Mouse (Mus musculus): ENCODE measurements around the gene Aebp2. TPM values are rescaled to one million over a fixed set of nuclear protein-coding genes. Genes with fewer than 3 reads are reported as not detected.
"Not testable (repeated sequence)": the region's sequence is repeated elsewhere in the genome, so short reads cannot be mapped to it uniquely, and the experiment has no call there.

Aebp2 gene
- polyA plus RNA-seq, 1 experiment = 46.1 TPM

DNA sequence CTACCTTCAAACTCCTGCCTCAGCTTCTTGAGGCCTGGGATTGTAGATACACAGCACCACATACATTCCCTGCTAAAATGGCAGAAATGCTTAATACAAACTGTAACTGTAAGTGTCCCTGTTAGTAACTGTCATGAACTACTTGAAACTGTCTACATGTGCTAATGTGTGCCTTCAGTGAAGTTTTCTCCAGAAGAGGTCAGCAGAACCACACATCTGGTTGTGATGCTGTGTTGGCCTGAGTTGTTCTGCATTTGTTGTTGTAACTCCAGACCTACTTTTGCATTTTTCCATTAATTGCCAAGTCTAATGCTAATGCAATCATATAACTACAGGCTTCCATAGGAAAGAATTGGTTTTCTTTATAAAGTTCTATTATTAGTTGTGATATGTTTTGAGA lies 23.5 kb downstream of the Aebp2 start:
- Histone ChIP-seq H3K4me1 (ENCODE audit: control insufficient read depth, insufficient read depth, low read length) (no peaks in the 10 kb centered on the region), H3K27ac (ENCODE audit: insufficient read depth, low read depth, low read length) (no peak overlapping the region), H3K4me3 (ENCODE audit: insufficient read depth, low read length) (no peak overlapping the region)
- TF ChIP-seq CTCF (IDR thresholded peaks at IDR 0.05; ENCODE audit: low read depth, low read length) (no peak), POLR2A (IDR thresholded peaks at IDR 0.05; ENCODE audit: borderline replicate concordance, low read depth, low read length) (no peak)

DNA sequence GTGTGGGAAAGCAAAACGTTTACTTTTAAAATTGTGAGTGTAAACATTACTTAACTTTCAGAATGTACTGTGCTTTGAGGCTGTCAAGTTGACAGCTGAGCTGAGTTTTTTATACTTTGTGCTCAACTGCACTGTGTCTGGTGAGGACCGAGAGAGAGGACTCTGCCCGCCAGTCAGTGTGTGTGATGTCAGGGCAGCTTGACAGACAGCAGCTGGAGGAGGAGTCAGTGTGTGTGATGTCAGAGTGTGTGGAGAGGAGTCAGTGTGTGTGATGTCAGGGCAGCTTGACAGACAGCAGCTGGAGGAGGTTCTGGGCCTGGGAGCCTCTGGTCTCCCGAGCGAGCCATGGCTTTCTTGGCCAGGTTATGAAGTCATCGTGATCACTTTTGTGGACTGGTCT lies 24.4 kb downstream of the Aebp2 start:
- no peak for TF ChIP-seq CTCF (IDR thresholded peaks at IDR 0.05; ENCODE audit: low read depth, low read length)
- no peak for TF ChIP-seq POLR2A (IDR thresholded peaks at IDR 0.05; ENCODE audit: borderline replicate concordance, low read depth, low read length)
- Histone ChIP-seq H3K4me1 (ENCODE audit: control insufficient read depth, insufficient read depth, low read length) (no peaks in the 10 kb centered on the region), H3K27ac (ENCODE audit: insufficient read depth, low read depth, low read length) (no peak overlapping the region), H3K4me3 (ENCODE audit: insufficient read depth, low read length) (no peak overlapping the region)

DNA sequence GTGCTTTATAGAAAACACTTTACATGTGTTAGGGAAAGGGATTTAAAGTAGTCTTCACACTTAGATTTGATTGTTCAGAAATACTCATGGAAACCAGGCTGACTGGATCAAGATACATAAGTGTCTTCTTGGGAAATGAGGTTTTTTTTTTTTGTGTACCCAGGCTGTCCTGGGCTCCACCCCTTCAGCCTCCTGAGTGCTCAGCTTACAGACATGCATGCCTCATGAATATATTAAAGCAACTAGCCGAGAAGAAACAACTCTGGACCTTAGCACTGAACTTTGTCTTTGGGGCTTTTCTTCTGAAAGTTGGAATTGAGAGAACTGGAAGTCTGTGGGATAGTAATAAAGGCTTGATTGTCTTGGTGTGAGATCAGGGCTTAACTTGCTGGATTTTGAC lies 27.3 kb downstream of the Aebp2 start:
- Histone ChIP-seq H3K27ac (ENCODE audit: insufficient read depth, low read depth, low read length) (no peak overlapping the region), H3K4me3 (ENCODE audit: insufficient read depth, low read length) (no peak overlapping the region), H3K4me1 (ENCODE audit: control insufficient read depth, insufficient read depth, low read length) (no peaks in the 10 kb centered on the region)
- no peak for TF ChIP-seq POLR2A (IDR thresholded peaks at IDR 0.05; ENCODE audit: borderline replicate concordance, low read depth, low read length)
- no peak for TF ChIP-seq CTCF (IDR thresholded peaks at IDR 0.05; ENCODE audit: low read depth, low read length)

DNA sequence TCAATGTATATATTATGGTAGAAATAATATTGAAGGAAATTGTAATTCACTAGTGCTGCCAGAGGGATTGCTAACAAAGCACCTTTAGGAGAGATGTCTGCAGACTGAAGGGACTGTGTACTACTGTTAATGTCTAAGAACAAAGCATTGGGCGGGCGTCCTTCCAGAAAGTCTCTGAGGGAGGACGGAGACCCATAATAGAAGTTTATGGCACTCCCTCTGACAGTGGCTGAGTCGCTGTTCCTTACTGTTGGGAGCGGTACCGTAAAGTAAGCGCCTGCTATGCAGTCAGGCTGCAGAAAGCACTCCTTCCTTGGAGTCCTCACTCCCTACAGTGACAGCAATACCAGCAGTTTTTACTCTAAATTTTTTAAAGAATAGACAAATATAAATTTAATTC lies 29.5 kb downstream of the Aebp2 start:
- no peaks in the 10 kb centered on the region for H3K4me1 ChIP-seq (ENCODE audit: control insufficient read depth, insufficient read depth, low read length)
- no peak overlapping the region for H3K27ac ChIP-seq (ENCODE audit: insufficient read depth, low read depth, low read length)
- TF ChIP-seq POLR2A (IDR thresholded peaks at IDR 0.05; ENCODE audit: borderline replicate concordance, low read depth, low read length) = no peak
- no peak for TF ChIP-seq CTCF (IDR thresholded peaks at IDR 0.05; ENCODE audit: low read depth, low read length)
- H3K4me3 ChIP-seq (ENCODE audit: insufficient read depth, low read length) = no peak overlapping the region

DNA sequence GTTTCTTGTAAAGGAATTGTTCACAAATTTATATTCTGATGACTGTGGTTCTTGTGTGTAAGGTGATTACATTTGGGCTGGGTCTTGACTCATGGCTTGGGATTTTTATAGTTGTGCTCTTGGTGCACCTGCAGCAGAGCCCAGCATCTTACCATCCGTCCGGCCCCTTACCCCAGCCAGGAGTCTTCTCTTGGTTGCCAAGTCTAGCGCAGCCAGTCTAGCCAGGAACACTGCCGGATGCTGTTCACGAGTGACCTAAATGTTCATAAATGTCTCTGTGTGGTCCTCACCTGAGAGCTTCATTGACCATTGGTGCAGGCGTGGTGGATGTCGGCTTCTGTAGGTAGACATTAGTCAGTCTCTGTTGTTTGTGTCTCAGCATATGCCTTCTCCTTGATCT lies 33.0 kb downstream of the Aebp2 start:
- TF ChIP-seq CTCF (IDR thresholded peaks at IDR 0.05; ENCODE audit: low read depth, low read length) = no peak
- no peak overlapping the region for H3K4me3 ChIP-seq (ENCODE audit: insufficient read depth, low read length)
- no peak overlapping the region for H3K27ac ChIP-seq (ENCODE audit: insufficient read depth, low read depth, low read length)
- H3K4me1 ChIP-seq (ENCODE audit: control insufficient read depth, insufficient read depth, low read length) = peaks cover under 1% of the 10 kb centered on the region

GRCm38 (mm10) chr6:140656991-140657390 lies 34.5 kb downstream of the Aebp2 start:
- Histone ChIP-seq H3K4me1 (ENCODE audit: control insufficient read depth, insufficient read depth, low read length) (peaks cover 11% of the 10 kb centered on the region), H3K27ac (ENCODE audit: insufficient read depth, low read depth, low read length) (no peak overlapping the region), H3K4me3 (ENCODE audit: insufficient read depth, low read length) (no peak overlapping the region)
- TF ChIP-seq CTCF (IDR thresholded peaks at IDR 0.05; ENCODE audit: low read depth, low read length) (no peak), POLR2A (IDR thresholded peaks at IDR 0.05; ENCODE audit: borderline replicate concordance, low read depth, low read length) (no peak)

GRCm38 (mm10) chr6:140657920-140658522 lies 35.6 kb downstream of the Aebp2 start:
- TF ChIP-seq POLR2A (IDR thresholded peaks at IDR 0.05; ENCODE audit: borderline replicate concordance, low read depth, low read length) (no peak), CTCF (IDR thresholded peaks at IDR 0.05; ENCODE audit: low read depth, low read length) (no peak)
- Histone ChIP-seq H3K4me1 (ENCODE audit: control insufficient read depth, insufficient read depth, low read length) (peaks cover 13% of the 10 kb centered on the region), H3K27ac (ENCODE audit: insufficient read depth, low read depth, low read length) (no peak overlapping the region)

GRCm38 (mm10) chr6:140661111-140661510 lies 38.6 kb downstream of the Aebp2 start:
- H3K27ac ChIP-seq (ENCODE audit: insufficient read depth, low read depth, low read length) = no peak overlapping the region
- H3K4me3 ChIP-seq (ENCODE audit: insufficient read depth, low read length) = no peak overlapping the region

More at GRCm38 (mm10) chr6:140657920-140658522, 35.6 kb downstream of the Aebp2 start:
- no peak overlapping the region for H3K4me3 ChIP-seq (ENCODE audit: insufficient read depth, low read length)

DNA sequence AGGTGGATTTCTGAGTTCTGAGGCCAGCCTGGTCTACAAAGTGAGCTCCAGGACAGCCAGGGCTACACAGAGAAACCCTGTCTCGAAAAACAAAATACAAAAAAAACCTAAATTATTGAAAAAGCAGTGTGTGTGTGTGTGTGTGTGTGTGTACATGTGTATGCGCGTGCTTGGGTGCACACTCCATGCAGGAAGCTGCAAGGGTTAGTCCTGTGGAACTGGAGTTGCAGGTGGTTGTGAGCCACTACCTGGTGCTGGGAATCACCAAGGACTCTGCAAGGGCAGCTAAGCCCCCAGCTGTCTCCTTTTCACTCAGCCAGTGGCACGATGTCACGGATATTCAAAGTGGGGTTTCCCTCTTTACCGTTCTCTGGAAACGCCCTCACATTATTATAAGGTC lies 39.3 kb downstream of the Aebp2 start:
- H3K27ac ChIP-seq (ENCODE audit: insufficient read depth, low read depth, low read length) = no peak overlapping the region
- no peak overlapping the region for H3K4me3 ChIP-seq (ENCODE audit: insufficient read depth, low read length)
- peaks cover 41% of the 10 kb centered on the region for H3K4me1 ChIP-seq (ENCODE audit: control insufficient read depth, insufficient read depth, low read length)
- no peak for TF ChIP-seq CTCF (IDR thresholded peaks at IDR 0.05; ENCODE audit: low read depth, low read length)
- TF ChIP-seq POLR2A (IDR thresholded peaks at IDR 0.05; ENCODE audit: borderline replicate concordance, low read depth, low read length) = no peak

More at GRCm38 (mm10) chr6:140661111-140661510, 38.6 kb downstream of the Aebp2 start:
- TF ChIP-seq POLR2A (IDR thresholded peaks at IDR 0.05; ENCODE audit: borderline replicate concordance, low read depth, low read length) (no peak), CTCF (IDR thresholded peaks at IDR 0.05; ENCODE audit: low read depth, low read length) (no peak)
- peaks cover 34% of the 10 kb centered on the region for H3K4me1 ChIP-seq (ENCODE audit: control insufficient read depth, insufficient read depth, low read length)

DNA sequence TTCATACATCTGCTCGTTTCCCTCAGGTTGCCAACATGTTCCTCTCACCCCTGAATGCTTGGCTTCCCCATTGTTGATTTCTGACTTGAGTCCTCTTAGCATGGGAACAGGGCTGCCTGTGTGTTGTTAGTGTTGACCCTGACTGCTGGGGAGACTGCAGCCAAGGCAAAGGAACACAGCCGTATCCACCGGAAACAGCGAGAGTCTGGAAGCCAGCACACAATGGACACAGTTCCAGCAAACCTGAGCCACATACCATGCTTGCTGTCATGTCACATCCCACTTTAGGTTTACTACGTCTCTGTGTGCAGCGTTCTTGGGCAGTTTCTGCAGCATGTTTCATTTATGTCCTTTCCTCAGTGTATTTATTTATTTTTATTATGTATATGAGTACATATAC lies 39.8 kb downstream of the Aebp2 start:
- Histone ChIP-seq H3K27ac (ENCODE audit: insufficient read depth, low read depth, low read length) (no peak overlapping the region), H3K4me1 (ENCODE audit: control insufficient read depth, insufficient read depth, low read length) (peaks cover 45% of the 10 kb centered on the region), H3K4me3 (ENCODE audit: insufficient read depth, low read length) (no peak overlapping the region)
- TF ChIP-seq CTCF (IDR thresholded peaks at IDR 0.05; ENCODE audit: low read depth, low read length) = no peak
- TF ChIP-seq POLR2A (IDR thresholded peaks at IDR 0.05; ENCODE audit: borderline replicate concordance, low read depth, low read length) = no peak

GRCm38 (mm10) chr6:140662697-140663096 lies 40.2 kb downstream of the Aebp2 start:
- not testable (repeated sequence) for H3K4me3 ChIP-seq (ENCODE audit: insufficient read depth, low read length); H3K27ac ChIP-seq (ENCODE audit: insufficient read depth, low read depth, low read length)
- peaks cover 49% of the 10 kb centered on the region for H3K4me1 ChIP-seq (ENCODE audit: control insufficient read depth, insufficient read depth, low read length)

All from bone marrow macrophage, adult 2 months (primary cell).